Mouse (Mus musculus) liver, embryonic 16.5 days (tissue): ENCODE measurements around the gene Hspbap1. TPM values are rescaled to one million over a fixed set of nuclear protein-coding genes. Genes with fewer than 3 reads are reported as not detected.

Experiments used
- ATAC-seq: fragments of 200-750 bp; cut with Nextera tagmentation; 2 replicates; pipeline ENCODE4 v1.8.0; 2017; ENCODE audit warnings: low read depth, mild to moderate bottlenecking, moderate number of reproducible peaks, moderate library complexity
- H3K27ac ChIP-seq: fragments of 300-500 bp; sonication (generic); 2 replicates; pipeline ENCODE4 v1.5.1; 2014; ENCODE audit warnings: mild to moderate bottlenecking, low read length
- H3K27me3 ChIP-seq: fragments of 300-500 bp; sonication (generic); 2 replicates; pipeline ENCODE4 v1.6.1; 2014; ENCODE audit warnings: low read depth, low read length, mixed read lengths; ENCODE audit not compliant: control insufficient read depth, insufficient read depth
- H3K36me3 ChIP-seq: fragments of 300-500 bp; sonication (generic); 2 replicates; pipeline ENCODE4 v1.6.1; 2014; ENCODE audit warnings: mild to moderate bottlenecking; ENCODE audit not compliant: control insufficient read depth, insufficient read depth
- H3K4me1 ChIP-seq: fragments of 300-500 bp; sonication (generic); 2 replicates; pipeline ENCODE4 v1.6.1; 2014; ENCODE audit warnings: low read depth, low read length, mixed read lengths; ENCODE audit not compliant: control insufficient read depth
- H3K4me2 ChIP-seq: fragments of 300-500 bp; sonication (generic); 2 replicates; pipeline ENCODE4 v1.6.1; 2014; ENCODE audit warnings: low read depth, low read length, mixed read lengths
- H3K4me3 ChIP-seq: fragments of 300-500 bp; sonication (generic); 2 replicates; pipeline ENCODE4 v1.5.1; 2014; ENCODE audit warnings: low read depth, mild to moderate bottlenecking, low read length
- H3K9ac ChIP-seq: fragments of 300-500 bp; sonication (generic); 2 replicates; pipeline ENCODE4 v1.6.1; 2014; ENCODE audit warnings: low read depth, low read length
- H3K9me3 ChIP-seq: fragments of 300-500 bp; sonication (generic); replicated peaks from 2 replicates; pipeline ENCODE4 v1.6.1; 2016; ENCODE audit warnings: low read length; ENCODE audit not compliant: control insufficient read depth
- WGBS: fragments of 180-500 bp; shearing (Covaris S2); extraction: QIAGEN DNeasy Blood & Tissue Kit; methylation state at CpG from one replicate; pipeline ENCODE4 v1.1.7; 2014; ENCODE audit not compliant: insufficient replicate concordance; 5-methylcytosine and 5-hydroxymethylcytosine counted together
- polyA plus RNA-seq: library from polyadenylated mRNA; unstranded; fragments of >200 nt; fragmentation: Nextera tagmentation; extraction: Ambion mirVana; gene quantifications from 2 replicates; pipeline ENCODE4 v1.2.1, GENCODE M21; 2015

Hspbap1 gene
- 16.1 and 17.2 TPM in 2 replicates for polyA plus RNA-seq

- ATAC-seq = peak; percentile 72
- peak within 1 kb of the TSS; percentile 83 for H3K4me3 ChIP-seq
- no peaks in the 10 kb centered on the region for H3K36me3 ChIP-seq
- peak within 1 kb of the TSS; percentile 96 for H3K9ac ChIP-seq
- no peaks in the 10 kb centered on the region for H3K27me3 ChIP-seq
- no peaks in the 10 kb centered on the region for H3K9me3 ChIP-seq
- under 1% methylated on average over 46 of the region's 51 CpGs for WGBS
- H3K27ac ChIP-seq = peak within 1 kb of the TSS; percentile 92
- H3K4me1 ChIP-seq = peaks cover 46% of the 10 kb centered on the region
- H3K4me2 ChIP-seq = peak within 1 kb of the TSS; percentile 95
Observed at GRCm38 (mm10) chr16:35769878-35770657, at the start of gene Hspbap1. TSS of gene Hspbap1 (plus strand) at chr16:35770375.

GRCm38 (mm10) chr16:35724561-35724960, 45.6 kb upstream of the Hspbap1 start:
- no peaks in the 10 kb centered on the region for H3K36me3 ChIP-seq
- no peaks in the 10 kb centered on the region for H3K4me1 ChIP-seq
- ATAC-seq = no peak
- H3K9me3 ChIP-seq = no peaks in the 10 kb centered on the region
- H3K27ac ChIP-seq = no peak overlapping the region
- H3K9ac ChIP-seq = no peak overlapping the region
- H3K27me3 ChIP-seq = no peaks in the 10 kb centered on the region
- H3K4me2 ChIP-seq = no peak overlapping the region
- H3K4me3 ChIP-seq = no peak overlapping the region
- 78% methylated on average over 6 of the region's 6 CpGs for WGBS

- 80% methylated on average over 2 of the region's 2 CpGs for WGBS
- H3K4me3 ChIP-seq = no peak overlapping the region
- H3K4me1 ChIP-seq = no peaks in the 10 kb centered on the region
- H3K4me2 ChIP-seq = no peak overlapping the region
- no peak for ATAC-seq
- H3K27me3 ChIP-seq = no peaks in the 10 kb centered on the region
- H3K9ac ChIP-seq = no peak overlapping the region
- H3K27ac ChIP-seq = no peak overlapping the region
- no peaks in the 10 kb centered on the region for H3K36me3 ChIP-seq
- no peaks in the 10 kb centered on the region for H3K9me3 ChIP-seq
Observed at GRCm38 (mm10) chr16:35726601-35727000, 43.6 kb upstream of the Hspbap1 start.

- no peak overlapping the region for H3K4me3 ChIP-seq
- no peak overlapping the region for H3K4me2 ChIP-seq
- no peak overlapping the region for H3K27ac ChIP-seq
- no peak for ATAC-seq
- no peaks in the 10 kb centered on the region for H3K27me3 ChIP-seq
- 78% methylated on average over 8 of the region's 8 CpGs for WGBS
- peaks cover 1% of the 10 kb centered on the region; the same call in 1 of the 2 replicates for H3K36me3 ChIP-seq
- no peaks in the 10 kb centered on the region for H3K9me3 ChIP-seq
- H3K9ac ChIP-seq = no peak overlapping the region
- H3K4me1 ChIP-seq = peaks cover 2% of the 10 kb centered on the region
Observed at GRCm38 (mm10) chr16:35729151-35729738, 40.9 kb upstream of the Hspbap1 start.

- 86% methylated on average over 7 of the region's 7 CpGs for WGBS
- Histone ChIP-seq H3K4me3 (no peak overlapping the region), H3K4me1 (peaks cover 2% of the 10 kb centered on the region), H3K27me3 (no peaks in the 10 kb centered on the region), H3K36me3 (peaks cover 6% of the 10 kb centered on the region; the same call in 1 of the 2 replicates), H3K9me3 (no peaks in the 10 kb centered on the region), H3K4me2 (no peak overlapping the region), H3K27ac (no peak overlapping the region), H3K9ac (no peak overlapping the region)
- ATAC-seq = no peak
Observed at GRCm38 (mm10) chr16:35732096-35732495, 38.1 kb upstream of the Hspbap1 start.

- no peaks in the 10 kb centered on the region for H3K9me3 ChIP-seq
- H3K27ac ChIP-seq = no peak overlapping the region
- H3K4me2 ChIP-seq = no peak overlapping the region
- H3K36me3 ChIP-seq = peaks cover 6% of the 10 kb centered on the region; the same call in 1 of the 2 replicates
- H3K27me3 ChIP-seq = no peaks in the 10 kb centered on the region
- WGBS = 11% methylated on average over 6 of the region's 6 CpGs
- peaks cover 2% of the 10 kb centered on the region for H3K4me1 ChIP-seq
- H3K4me3 ChIP-seq = no peak overlapping the region
- peak; percentile 54; the same call in 1 of the 2 replicates for ATAC-seq
- no peak overlapping the region for H3K9ac ChIP-seq
Observed at GRCm38 (mm10) chr16:35734038-35734437, 36.1 kb upstream of the Hspbap1 start.

GRCm38 (mm10) chr16:35738096-35738767, 31.9 kb upstream of the Hspbap1 start:
- peaks cover 6% of the 10 kb centered on the region; the same call in 1 of the 2 replicates for H3K36me3 ChIP-seq
- no peak overlapping the region for H3K4me3 ChIP-seq
- no peak overlapping the region for H3K9ac ChIP-seq
- H3K27me3 ChIP-seq = no peaks in the 10 kb centered on the region
- ATAC-seq = no peak
- 86% methylated on average over 7 of the region's 7 CpGs for WGBS
- H3K27ac ChIP-seq = no peak overlapping the region
- no peak overlapping the region for H3K4me2 ChIP-seq
- no peaks in the 10 kb centered on the region for H3K9me3 ChIP-seq
- peaks cover 2% of the 10 kb centered on the region for H3K4me1 ChIP-seq

GRCm38 (mm10) chr16:35739548-35739947, 30.6 kb upstream of the Hspbap1 start:
- no peaks in the 10 kb centered on the region for H3K4me1 ChIP-seq
- no peak overlapping the region for H3K9ac ChIP-seq
- H3K36me3 ChIP-seq = peaks cover 3% of the 10 kb centered on the region; the same call in 1 of the 2 replicates
- H3K4me2 ChIP-seq = no peak overlapping the region
- no peaks in the 10 kb centered on the region for H3K27me3 ChIP-seq
- WGBS = 9% methylated on average over 1 of the region's 1 CpGs
- ATAC-seq = no peak
- H3K4me3 ChIP-seq = no peak overlapping the region
- H3K9me3 ChIP-seq = no peaks in the 10 kb centered on the region
- H3K27ac ChIP-seq = no peak overlapping the region
